Mouse (Mus musculus) layer of hippocampus, postnatal 36 days (tissue): ENCODE results near the gene Zc3h10. TPM values are rescaled to one million over a fixed set of nuclear protein-coding genes. Genes with fewer than 3 reads are reported as not detected.
A peak's percentile ranks its signal among the peaks of the same experiment; 100 is the strongest.
"Not testable (repeated sequence)": the region's sequence is repeated elsewhere in the genome, so short reads cannot be mapped to it uniquely, and the experiment has no call there.

Experiments
- DNase-seq, 2 experiments: peaks; one replicate each; pipeline ENCODE4 v3.0.0; 2022
- microRNA-seq, 2 experiments: library from miRNA; unstranded; fragments of <30 nt; microRNA quantifications; one replicate each; pipeline ENCODE4 v1.2.0; 2021
- total RNA-seq, 2 experiments: library from RNA; stranded (reverse); gene quantifications; 2 replicates each; pipeline ENCODE4 v1.2.3; 2021

Gene Zc3h10
- total RNA-seq, 2 experiments from 2014 or later = 14.1 to 14.3 TPM

DNA sequence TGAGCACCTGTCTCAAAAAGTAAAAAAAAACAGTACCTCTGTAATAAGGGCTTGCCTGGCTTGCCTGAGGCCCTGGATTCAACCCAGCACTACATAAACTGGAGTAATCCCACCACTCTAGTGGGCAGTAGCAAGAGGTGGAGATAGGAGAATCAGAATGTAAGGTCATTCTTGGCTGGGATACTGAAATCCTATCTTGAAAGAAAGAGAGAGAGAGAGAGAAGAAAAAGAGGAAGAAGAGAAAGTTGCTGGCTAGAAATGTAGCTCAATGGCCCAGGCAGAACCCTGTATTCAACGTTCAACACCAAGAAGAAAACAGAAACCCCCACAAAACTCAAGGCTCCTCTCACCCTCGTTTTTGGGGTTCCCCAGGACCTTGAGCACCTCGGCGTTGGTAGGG, 51.7 kb downstream of the Zc3h10 start:
- no peak for DNase-seq

DNA sequence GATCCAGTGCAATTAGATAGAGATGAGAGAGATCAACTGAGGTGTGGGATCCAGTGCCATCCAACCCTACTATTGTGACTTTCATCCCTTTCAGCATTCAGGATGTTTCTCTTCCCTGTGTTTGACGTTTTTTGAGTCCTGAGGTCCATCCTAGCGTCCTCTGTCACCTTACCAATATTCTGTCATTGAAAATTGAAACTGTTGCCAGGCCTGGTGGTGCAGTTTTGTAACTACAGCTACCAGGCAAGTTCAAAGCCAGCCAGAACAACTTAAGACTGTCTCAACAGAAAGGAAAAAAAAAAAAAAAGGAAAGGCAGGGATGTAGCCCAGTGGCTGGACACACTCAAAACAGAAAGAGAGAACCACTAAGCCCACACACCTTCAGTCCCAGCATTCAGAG, 52.3 kb downstream of the Zc3h10 start:
- no peak for DNase-seq

DNA sequence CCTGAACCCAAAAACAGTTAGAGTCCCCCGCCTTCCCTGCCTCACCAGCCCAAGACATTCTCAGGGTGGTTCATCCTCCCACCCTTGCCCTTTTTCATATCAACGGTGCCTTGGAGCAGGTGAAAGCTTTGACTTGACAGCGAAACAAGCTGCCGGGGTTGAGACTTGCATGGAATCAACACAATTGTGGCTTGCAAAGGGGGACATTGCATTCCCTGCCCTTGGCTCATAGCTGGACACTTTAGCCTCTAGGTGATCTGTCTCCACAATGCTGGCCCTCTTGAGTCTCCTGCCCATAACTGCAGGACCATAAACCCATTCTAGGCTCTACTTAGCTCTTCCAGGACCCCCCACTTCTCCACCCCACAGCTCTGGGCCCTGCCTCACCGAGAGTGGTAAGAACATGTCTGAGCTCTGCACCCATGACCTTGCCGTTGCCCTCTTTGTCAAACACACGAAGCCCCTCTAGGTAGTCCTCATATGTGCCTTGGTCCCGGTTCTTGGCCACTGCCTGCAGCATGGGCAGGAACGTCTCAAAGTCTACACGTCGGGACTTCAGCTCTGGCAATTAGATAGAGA, 52.8 kb downstream of the Zc3h10 start:
- DNase-seq = no peak

DNA sequence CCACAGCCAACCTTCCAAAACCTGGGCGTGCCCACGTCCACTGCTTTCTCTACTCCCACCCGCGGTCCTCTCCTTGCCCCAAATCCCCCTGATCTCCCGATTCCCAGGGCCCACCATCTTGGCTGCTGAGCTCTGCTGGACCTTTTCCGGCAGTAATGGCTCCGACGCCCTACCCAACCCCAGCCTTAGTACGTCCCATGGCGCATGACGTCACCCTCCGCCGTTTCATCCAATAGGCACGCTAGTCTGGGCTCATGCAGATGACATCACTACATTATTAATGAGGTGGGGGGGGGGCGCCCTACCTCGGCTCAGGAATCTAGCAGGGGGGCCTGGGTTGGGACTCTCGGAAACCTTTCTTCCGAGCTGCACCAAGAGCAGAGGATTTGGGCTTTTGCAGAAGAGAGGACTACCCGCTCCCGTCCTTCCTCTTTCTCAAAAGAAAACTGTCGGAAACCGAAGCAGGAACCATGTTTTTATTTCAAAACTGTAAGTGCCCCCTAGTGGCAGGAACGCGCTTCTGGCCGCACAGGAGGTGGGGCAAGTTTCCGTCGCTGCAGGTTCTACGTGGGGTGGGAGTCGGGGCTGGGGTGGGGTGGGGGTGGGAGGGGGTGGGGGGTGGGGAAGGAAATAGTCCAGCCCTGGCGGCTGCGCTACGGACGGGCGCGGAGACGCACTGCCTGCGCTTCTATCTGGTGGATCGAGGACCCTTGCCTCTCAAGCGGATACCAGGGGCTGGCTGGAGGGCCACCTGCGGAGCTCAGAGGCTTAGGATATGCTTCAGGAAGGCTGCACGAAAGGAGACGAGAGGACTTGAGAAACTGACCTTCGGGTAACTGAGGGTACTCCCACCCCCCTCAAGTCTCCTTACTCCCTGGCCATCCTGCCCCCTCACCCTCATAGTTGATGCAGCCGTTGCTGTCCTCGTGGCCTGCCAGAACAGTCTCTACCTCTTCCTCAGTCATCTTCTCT, 53.6 kb downstream of the Zc3h10 start, which contains the start of gene Myl6:
TSS of gene Myl6 (minus strand) at position 451 of the 972 bp plus-strand sequence.
- peak; percentile 96 to 97 for DNase-seq

DNA sequence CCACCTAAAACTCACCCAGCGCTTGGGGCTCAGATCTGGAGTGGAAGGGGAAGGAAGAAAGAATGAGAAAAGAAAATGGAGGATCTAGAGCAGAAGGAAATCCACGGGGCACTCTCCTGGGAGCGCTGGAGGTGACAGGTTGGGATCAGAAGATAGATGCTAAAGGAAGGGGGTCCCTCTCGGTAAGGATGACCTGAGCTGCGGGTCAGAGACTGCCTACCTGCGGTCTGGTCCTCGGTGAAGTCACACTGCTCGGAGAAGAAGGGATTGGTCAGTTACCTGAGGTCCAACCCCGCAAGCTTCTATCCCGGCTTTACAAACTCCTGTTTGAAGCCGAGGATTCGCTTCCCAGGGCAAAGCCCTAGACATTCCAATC, 54.3 kb downstream of the Zc3h10 start:
- DNase-seq = no peak

DNA sequence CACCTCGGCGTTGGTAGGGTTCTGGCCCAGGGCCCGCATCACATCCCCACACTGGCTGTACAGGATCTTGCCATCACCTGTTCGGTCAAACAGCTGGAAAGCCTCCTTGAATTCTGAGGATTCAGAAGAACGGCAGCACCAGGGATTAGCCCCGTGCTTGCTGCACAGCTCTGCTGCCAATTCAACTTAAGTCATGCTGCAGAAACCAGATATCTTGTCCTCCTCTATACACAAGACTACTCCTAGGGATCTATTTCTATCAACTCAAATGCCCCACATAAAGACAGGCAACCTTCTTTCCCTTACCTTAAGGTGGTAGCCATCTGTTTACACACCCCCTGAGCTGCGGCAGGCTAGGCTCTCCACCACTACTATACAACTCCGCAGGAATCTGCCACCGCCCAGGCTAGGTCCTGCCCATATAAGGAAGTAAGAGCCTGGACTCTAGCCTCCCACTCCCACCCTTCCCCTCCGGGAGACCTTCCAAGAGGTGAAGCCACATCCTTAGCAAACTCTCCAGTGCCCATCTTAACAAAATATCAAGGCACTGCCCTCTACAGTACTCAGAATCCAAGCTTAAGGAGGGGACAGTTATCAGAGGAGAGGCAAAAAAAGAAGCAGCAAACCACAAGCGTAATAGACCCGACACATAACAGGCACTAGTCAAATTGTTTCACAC, 54.8 kb downstream of the Zc3h10 start:
- peak in 1 of 2 experiments; percentile 42 for DNase-seq

DNA sequence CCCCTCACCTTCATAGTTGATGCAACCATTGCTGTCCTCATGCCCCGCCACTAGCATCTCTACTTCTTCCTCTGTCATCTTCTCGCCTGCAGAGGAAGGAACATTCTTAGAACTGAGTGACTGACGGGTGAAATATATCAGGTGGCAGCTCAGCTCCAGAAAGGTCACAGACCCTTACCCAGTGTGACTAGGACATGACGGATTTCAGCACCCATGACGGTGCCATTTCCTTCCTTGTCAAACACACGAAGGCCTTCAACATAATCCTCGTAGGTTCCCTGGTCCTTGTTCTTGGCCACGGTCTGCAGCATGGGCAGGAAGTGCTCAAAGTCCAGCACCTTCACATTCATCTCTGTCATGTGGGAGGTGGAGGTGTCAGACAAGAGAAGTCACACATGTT, 55.5 kb downstream of the Zc3h10 start:
- DNase-seq = not testable (repeated sequence)

Small RNA genes within 50 kb of the gene (microRNA-seq; reads per million reads assigned to microRNA genes)
- gene Gm47275 (0 reads per million in 2 experiments), gene Mir6916 (0 reads per million in 2 experiments), gene Mir6917 (0.21 to 0.30 reads per million in 2 experiments)

Other genes starting within 250 kb of the Zc3h10 start
- under 1 TPM in 1 of 2 experiments, not detected in 1; 0.38 TPM for gene Il23a, start 249.0 kb downstream of the Zc3h10 start, total RNA-seq
- gene Pan2, start 244.4 kb downstream of the Zc3h10 start, total RNA-seq = 10 to 100 TPM; 14.0 to 16.7 TPM
- 10 to 100 TPM; 82.9 to 86.1 TPM for gene Cnpy2, start 225.3 kb downstream of the Zc3h10 start, total RNA-seq
- gene Cs, start 210.0 kb downstream of the Zc3h10 start, total RNA-seq = 100 to 1,000 TPM; 224 to 234 TPM
- gene Coq10a, start 178.8 kb downstream of the Zc3h10 start, total RNA-seq = 10 to 100 TPM; 51.2 to 52.8 TPM
- gene Ankrd52, start 170.7 kb downstream of the Zc3h10 start, total RNA-seq = 10 to 100 TPM; 55.6 to 59.6 TPM
- gene Slc39a5, start 146.5 kb downstream of the Zc3h10 start, total RNA-seq = not detected
- 10 to 100 TPM; 91.6 to 92.0 TPM for gene Nabp2, start 136.3 kb downstream of the Zc3h10 start, total RNA-seq
- 10 to 100 TPM; 74.4 to 76.3 TPM for gene Rnf41, start 136.1 kb downstream of the Zc3h10 start, total RNA-seq
- 100 to 1,000 TPM; 226 to 234 TPM for gene Smarcc2, start 88.5 kb downstream of the Zc3h10 start, total RNA-seq
- 100 to 1,000 TPM; 520 to 569 TPM for gene Myl6, start 53.6 kb downstream of the Zc3h10 start, total RNA-seq
- 10 to 100 TPM; 16.2 to 19.3 TPM for gene Myl6b, start 49.1 kb downstream of the Zc3h10 start, total RNA-seq
- gene Esyt1, start 21.9 kb downstream of the Zc3h10 start, total RNA-seq = 1 to 10 TPM; 4.5 to 4.7 TPM
- gene Rpl41, start 1.5 kb upstream of the Zc3h10 start, total RNA-seq = 1,000 to 10,000 TPM; 1,506 to 1,536 TPM
- 10 to 100 TPM; 61.9 to 66.9 TPM for gene Pa2g4, start 18.2 kb upstream of the Zc3h10 start, total RNA-seq
- 1 to 10 TPM; 7.8 to 8.0 TPM for gene Erbb3, start 41.9 kb upstream of the Zc3h10 start, total RNA-seq
- gene Rps26, start 79.0 kb upstream of the Zc3h10 start, total RNA-seq = 100 to 1,000 TPM; 288 to 319 TPM
- 10 to 100 TPM; 14.8 to 15.5 TPM for gene Ikzf4, start 98.2 kb upstream of the Zc3h10 start, total RNA-seq
- 10 to 100 TPM; 11.4 to 14.2 TPM for gene Suox, start 126.3 kb upstream of the Zc3h10 start, total RNA-seq
- 100 to 1,000 TPM; 131 to 134 TPM for gene Rab5b, start 148.5 kb upstream of the Zc3h10 start, total RNA-seq
- under 1 TPM; 0.25 to 0.35 TPM for gene Pmel, start 156.4 kb upstream of the Zc3h10 start, total RNA-seq
- gene Cdk2, start 157.3 kb upstream of the Zc3h10 start, total RNA-seq = 1 to 10 TPM; 2.0 to 2.4 TPM
- 10 to 100 TPM in 1 of 2 experiments, 1 to 10 TPM in 1; 9.3 to 11.1 TPM for gene Dgka, start 197.1 kb upstream of the Zc3h10 start, total RNA-seq
- 10 to 100 TPM; 26.0 to 28.2 TPM for gene Pym1, start 200.1 kb upstream of the Zc3h10 start, total RNA-seq
- gene Mmp19, start 243.1 kb upstream of the Zc3h10 start, total RNA-seq = under 1 TPM; 0.20 to 0.46 TPM